Mouse (Mus musculus) adrenal gland, adult 18-20 months (tissue): ENCODE measurements around the gene Phlda2. TPM values are rescaled to one million over a fixed set of nuclear protein-coding genes. Genes with fewer than 3 reads are reported as not detected.
"Not testable (repeated sequence)": the region's sequence is repeated elsewhere in the genome, so short reads cannot be mapped to it uniquely, and the experiment has no call there.

Source experiments
- DNase-seq, 2 experiments: peaks; one replicate each; pipeline ENCODE4 v3.0.0; 2021 to 2022; ENCODE audit warnings: low spot score in 2 of 2
- long read RNA-seq, 2 experiments: library from polyadenylated mRNA; stranded (forward); transcript quantifications; one replicate each; pipeline ENCODE4 v2.0.0; 2021
- total RNA-seq, 2 experiments: library from RNA; stranded (reverse); gene quantifications; 1 replicate in 1 of 2; 2 replicates in 1 of 2; pipeline ENCODE4 v1.2.3; 2021

Phlda2 gene
- total RNA-seq, result 1 to 10 TPM in 1 of 2 experiments, under 1 TPM in 1; 0.45 to 2.8 TPM
- long read RNA-seq, experiment 1, result 0 reads
- long read RNA-seq, experiment 2, partial matches to known transcripts, result 0 of 4 reads
- long read RNA-seq, experiment 2, other reads (novel, unspliced or antisense), result 0 of 4 reads

DNA sequence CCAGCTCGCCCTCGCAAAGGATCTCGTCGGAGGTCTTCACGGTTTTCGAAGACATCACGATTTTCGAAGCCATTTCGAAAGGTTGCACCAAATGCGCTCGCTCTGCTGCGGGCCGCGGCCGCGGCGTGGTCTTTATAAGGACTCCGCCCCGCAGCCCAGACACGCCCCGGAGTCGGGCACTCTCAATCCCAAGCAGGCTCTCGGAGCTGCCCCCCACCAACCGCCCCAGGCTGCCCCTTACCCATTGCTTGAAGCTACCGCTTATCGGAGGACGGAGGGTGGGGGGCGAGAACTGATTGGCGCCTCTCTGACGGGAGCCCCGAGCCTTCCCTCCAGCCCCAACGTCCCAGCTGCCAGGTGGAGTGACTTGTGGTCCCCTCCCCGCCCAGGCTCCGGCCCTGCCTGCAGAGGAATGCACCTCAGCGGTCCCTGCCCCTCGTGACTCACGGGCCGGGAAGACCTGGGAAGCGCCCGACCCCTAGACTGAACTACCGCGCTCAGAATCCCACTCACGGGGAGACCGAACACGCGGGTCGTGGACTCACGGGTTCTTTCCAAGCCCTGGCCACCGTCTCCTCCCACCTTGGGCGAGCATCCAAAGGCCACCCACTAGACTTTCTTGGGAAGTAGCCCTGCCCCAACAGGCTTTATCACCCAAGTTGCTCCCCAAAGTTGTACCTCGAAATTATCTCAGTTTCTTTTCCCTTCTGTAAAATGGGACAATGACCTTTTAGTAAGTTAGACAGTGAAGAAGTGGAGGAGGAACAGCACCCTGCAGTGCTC lies at the start of gene Phlda2:
Gene Phlda2, minus strand, starts transcription at position 733 of the 783 bp plus-strand sequence.
- peak; percentile 26 to 33 for DNase-seq

- no peak for DNase-seq
These were observed 46.8 kb upstream of the Phlda2 start for GRCm38 (mm10) chr7:143549588-143550220.

GRCm38 (mm10) chr7:143548976-143549457 lies 46.1 kb upstream of the Phlda2 start, which contains the start of gene Nap1l4:
Gene Nap1l4 (minus strand): TSS chr7:143549106.
- DNase-seq, result peak; percentile 98

GRCm38 (mm10) chr7:143548231-143548961 lies 45.4 kb upstream of the Phlda2 start:
- DNase-seq, result peak in 1 of 2 experiments; percentile 81

DNA sequence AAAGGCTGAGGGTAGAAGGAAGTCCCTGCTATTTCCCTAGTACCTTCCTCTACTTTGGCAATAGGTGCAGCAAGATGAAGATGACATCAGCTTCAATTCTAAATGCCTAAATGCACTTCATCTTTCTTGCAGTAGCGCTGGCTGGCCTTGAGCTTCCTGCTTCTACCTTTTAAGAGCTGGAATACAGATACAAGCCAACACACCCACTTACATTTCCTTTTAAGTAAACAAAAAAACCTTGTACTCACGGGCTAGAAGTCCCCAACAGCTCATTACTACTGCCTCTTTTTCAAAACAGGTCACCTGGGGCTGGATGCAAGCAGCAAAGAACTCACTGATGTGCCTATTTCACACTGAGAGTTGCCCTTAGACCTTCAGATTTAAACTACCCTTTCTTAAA lies 43.6 kb upstream of the Phlda2 start:
- DNase-seq, result no peak

DNA sequence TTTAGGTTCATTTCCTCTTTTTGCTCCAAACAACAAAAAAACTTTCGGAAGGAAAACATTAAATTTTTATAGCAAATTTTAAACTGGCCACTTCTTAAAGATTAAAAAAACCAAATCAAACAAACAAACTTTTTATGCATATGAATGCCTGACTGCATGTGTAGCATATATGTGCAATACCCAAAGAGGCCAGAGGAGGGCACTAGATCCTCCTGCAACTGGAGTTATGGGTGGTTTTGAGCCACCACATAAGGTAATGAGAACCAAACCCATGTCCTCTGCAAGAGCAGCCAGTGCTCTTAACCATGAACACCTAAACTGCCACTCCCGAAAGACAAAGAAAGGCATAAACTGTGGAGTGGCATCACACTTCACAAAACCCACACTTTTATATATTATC lies 41.4 kb upstream of the Phlda2 start:
- peak; percentile 18 to 32 for DNase-seq

DNA sequence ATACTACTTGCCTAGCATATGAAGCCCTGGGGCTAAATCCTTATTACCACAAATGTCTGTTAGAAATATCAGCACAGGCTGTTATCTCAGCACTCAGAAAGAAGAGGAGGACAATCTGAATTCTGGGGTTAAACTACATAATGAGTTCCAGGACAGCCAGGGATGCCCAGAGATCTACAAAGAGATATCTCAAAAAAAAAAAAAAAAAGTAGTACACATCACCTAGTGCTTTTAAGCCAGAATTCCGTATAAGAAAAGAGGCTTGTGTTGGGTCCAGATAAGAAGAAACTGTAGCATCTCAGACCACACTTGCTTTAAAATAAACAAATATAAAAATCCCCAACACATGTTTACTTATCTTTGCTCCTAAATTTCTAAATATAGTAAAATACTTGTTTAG lies 35.7 kb upstream of the Phlda2 start:
- DNase-seq, result no peak

DNA sequence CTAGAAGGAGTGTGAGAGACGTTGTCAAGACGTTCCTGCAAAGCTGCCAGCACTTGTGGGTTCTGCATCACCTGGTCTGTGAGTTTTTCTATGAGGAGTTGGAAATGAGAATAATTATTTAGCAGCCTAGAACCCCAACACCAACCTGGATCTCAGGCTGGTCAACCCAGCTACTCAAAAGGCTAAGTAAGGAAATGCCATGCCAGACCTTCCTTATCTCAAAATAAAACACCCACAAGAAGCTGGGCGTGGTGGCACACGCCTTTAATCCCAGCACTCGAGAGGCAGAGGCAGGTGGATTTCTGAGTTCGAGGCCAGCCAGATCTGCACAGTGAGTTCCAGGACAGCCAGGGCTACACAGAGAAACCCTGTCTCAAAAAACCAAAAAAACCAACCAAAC lies 35.3 kb upstream of the Phlda2 start:
- not testable (repeated sequence) for DNase-seq

DNA sequence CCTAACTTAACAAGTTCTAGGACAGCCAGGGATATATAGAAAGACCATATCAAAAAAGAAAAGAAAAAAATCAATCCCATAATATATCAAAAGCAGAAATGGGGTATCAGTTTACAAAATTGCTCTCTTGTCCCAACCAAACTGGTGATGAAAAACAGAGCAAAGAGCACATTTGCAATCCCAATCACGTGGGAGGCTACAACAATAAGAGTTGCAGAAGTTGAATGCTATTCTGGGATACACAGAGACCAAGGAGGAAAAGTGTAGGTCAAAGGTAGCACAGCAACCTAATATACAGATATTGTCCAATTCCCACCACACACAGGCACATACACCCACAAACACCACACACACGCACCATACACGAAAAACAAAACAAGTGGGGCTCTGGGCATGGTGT lies 33.3 kb upstream of the Phlda2 start:
- no peak for DNase-seq

DNA sequence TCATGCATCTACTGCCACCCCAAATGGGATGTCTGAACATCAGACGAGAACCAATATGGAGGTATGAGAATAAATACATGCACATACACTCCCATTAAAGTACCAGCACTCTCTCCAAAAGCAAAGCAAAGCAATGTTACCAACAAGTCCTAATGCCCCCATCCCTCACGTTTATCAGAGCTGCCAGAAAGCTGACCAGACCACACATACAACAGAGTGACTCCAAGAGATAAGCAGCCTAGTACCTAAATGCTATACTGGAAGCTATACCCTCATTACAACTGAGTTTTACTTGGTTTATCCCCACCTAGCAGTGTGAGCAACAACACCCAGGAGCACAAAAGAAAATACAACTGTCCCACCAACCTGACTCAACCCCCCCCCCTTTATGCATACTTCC lies 30.3 kb upstream of the Phlda2 start:
- DNase-seq, result no peak

- DNase-seq, result no peak
These were observed 29.5 kb upstream of the Phlda2 start for GRCm38 (mm10) chr7:143532410-143532809.

GRCm38 (mm10) chr7:143519333-143519732 lies 16.4 kb upstream of the Phlda2 start:
- DNase-seq, result no peak

GRCm38 (mm10) chr7:143514416-143514768 lies 11.4 kb upstream of the Phlda2 start:
- DNase-seq, result no peak

GRCm38 (mm10) chr7:143513763-143514415 lies 10.9 kb upstream of the Phlda2 start:
- DNase-seq, result no peak

DNA sequence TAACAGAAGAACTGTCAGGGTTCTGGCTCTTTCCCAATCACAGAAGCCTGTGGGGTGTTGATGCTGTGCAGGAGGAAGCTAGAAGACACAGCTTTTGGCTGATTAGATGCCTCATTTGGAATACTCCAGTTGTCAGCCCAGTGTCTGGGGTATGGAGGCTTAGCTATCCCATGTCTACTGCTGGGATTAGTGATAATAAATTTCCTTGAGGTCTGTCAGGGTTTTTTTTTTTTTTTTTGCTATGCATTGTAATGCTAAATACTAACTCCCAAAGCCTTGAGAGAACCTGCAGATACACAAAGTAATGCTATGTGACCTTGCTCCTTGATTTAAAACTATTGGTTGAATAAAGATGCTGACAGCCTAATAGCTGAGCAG lies 8.4 kb upstream of the Phlda2 start:
- DNase-seq, result no peak

DNA sequence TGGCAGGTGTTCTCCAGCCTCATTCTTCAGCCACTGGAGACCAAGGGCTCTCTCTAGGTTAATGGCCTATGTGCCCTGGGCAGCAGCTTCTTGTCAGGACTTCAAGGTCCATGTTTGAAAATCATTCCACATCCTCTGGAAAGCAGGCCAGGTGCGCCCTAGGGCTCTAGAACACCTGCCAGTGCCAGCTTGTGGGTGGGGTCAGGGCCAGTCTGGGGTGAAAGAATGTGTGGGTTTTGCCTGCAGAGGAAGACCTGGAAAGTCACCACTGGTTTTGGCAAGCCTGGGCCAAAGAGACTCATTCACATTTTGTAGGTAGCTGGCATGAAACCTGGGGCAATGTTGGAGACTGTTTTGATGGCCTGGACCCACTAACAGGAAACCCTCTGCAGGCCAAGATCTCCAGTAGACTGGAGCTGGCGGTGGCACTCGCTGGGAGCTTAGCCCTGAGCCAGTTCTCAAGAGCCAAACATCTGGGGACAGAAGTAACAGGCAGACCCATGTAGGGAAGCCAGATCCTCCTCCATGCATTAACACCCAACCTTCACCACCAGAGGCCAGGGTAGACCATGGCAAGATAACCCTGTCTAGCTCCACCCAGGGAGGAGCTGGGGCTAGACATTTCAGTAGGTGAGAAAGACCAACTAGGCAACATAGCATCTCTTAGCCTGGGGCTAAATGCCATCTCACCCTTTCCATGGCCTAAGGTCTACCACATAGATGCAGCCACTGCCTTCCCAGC lies 7.8 kb upstream of the Phlda2 start:
- no peak for DNase-seq

GRCm38 (mm10) chr7:143509566-143509965 lies 6.6 kb upstream of the Phlda2 start:
- DNase-seq, result no peak

GRCm38 (mm10) chr7:143506675-143507074 lies 3.7 kb upstream of the Phlda2 start:
- peak; percentile 44 to 49 for DNase-seq

GRCm38 (mm10) chr7:143506271-143506670 lies 3.3 kb upstream of the Phlda2 start:
- DNase-seq, result no peak

- peak; percentile 78 to 82 for DNase-seq
These were observed 2.9 kb upstream of the Phlda2 start for GRCm38 (mm10) chr7:143505823-143506222.
